Mouse (Mus musculus): ENCODE data around the gene Prepl. TPM values are rescaled to one million over a fixed set of nuclear protein-coding genes. Genes with fewer than 3 reads are reported as not detected.

Gene Prepl
- polyA plus RNA-seq, 1 experiment from 2014 or later: 118 TPM

- Histone ChIP-seq H3K27me3 (replicated peaks) (no peaks in the 10 kb centered on the region), H3K36me3 (replicated peaks) (peaks cover 37% of the 10 kb centered on the region), H3K4me2 (no peak overlapping the region), H3K4me3 (no peak overlapping the region), H3K9me3 (no peaks in the 10 kb centered on the region), H3K4me1 (no peaks in the 10 kb centered on the region), H3K9ac (no peak overlapping the region), H3K27ac (no peak overlapping the region)
- ATAC-seq (replicated peaks): no peak
- WGBS: 89% methylated on average over 7 of the region's 7 CpGs
These were observed 26.5 kb downstream of the Prepl start for GRCm38 (mm10) chr17:85063560-85063959.

- Histone ChIP-seq H3K9me3 (no peaks in the 10 kb centered on the region), H3K4me2 (no peak overlapping the region), H3K9ac (no peak overlapping the region), H3K27ac (no peak overlapping the region), H3K36me3 (replicated peaks) (peaks cover 10% of the 10 kb centered on the region; the same call in 1 of the 2 replicates), H3K27me3 (replicated peaks) (no peaks in the 10 kb centered on the region), H3K4me3 (no peak overlapping the region), H3K4me1 (no peaks in the 10 kb centered on the region)
- 90% methylated on average over 6 of the region's 6 CpGs for WGBS
- no peak for ATAC-seq (replicated peaks)
These were observed 30.9 kb downstream of the Prepl start for GRCm38 (mm10) chr17:85059136-85059535.

DNA sequence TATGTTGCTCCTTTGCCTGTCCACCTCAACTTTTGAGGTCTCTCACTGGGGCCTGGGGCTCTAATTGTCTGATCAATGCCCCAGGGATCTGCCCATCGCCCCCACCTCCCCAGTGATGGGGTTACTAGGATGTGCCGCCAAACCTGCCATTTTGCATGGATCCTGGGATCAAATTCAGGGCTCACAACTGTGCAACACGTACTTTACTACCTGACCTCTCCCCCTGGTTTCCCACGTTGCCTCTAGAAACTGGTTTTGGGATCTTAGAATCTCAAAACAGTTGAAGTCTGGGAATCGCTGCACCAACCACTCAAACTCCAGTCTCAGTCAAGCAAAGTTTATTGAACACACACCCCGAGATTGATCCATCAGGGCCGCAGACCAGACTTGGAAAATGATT, 31.8 kb downstream of the Prepl start:
- Histone ChIP-seq H3K4me3 (no peak overlapping the region), H3K9me3 (no peaks in the 10 kb centered on the region), H3K9ac (no peak overlapping the region), H3K27me3 (replicated peaks) (no peaks in the 10 kb centered on the region), H3K4me1 (no peaks in the 10 kb centered on the region), H3K27ac (no peak overlapping the region), H3K4me2 (no peak overlapping the region), H3K36me3 (replicated peaks) (0 out of 2 replicates have a peak, but pooled peaks cover 3% of the 10 kb centered on the region)
- ATAC-seq (replicated peaks): no peak
- 86% methylated on average over 7 of the region's 7 CpGs for WGBS

- Histone ChIP-seq H3K27me3 (replicated peaks) (no peaks in the 10 kb centered on the region), H3K9ac (no peak overlapping the region), H3K4me1 (no peaks in the 10 kb centered on the region), H3K4me3 (no peak overlapping the region), H3K4me2 (no peak overlapping the region), H3K27ac (no peak overlapping the region), H3K9me3 (no peaks in the 10 kb centered on the region), H3K36me3 (replicated peaks) (no peaks in the 10 kb centered on the region)
- ATAC-seq (replicated peaks): no peak
- 97% methylated on average over 5 of the region's 5 CpGs for WGBS
These were observed 41.7 kb downstream of the Prepl start for GRCm38 (mm10) chr17:85048379-85048778.

DNA sequence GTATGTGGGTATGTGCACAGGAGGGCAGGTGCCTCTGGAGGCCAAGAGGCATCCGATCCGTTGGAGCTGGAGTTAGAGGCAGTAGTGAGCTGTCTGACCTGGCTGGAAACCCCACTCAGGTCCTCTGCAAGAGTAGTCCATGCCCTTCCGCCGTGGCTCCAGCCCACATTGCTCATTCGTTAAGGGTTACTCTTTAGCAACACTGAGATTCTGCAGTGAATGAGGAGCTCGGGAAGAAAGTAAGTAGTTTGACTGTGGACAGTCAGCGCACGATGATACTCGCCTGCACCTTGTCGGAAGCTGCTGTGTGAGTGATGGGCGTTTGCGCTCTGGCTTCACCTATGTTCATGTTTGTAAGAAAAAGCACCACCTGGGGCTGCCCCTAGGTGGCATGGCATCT, 44.9 kb downstream of the Prepl start:
- H3K4me1 ChIP-seq: no peaks in the 10 kb centered on the region
- WGBS: 88% methylated on average over 12 of the region's 12 CpGs
- H3K27me3 ChIP-seq (replicated peaks): no peaks in the 10 kb centered on the region
- H3K36me3 ChIP-seq (replicated peaks): no peaks in the 10 kb centered on the region
- no peak overlapping the region for H3K9ac ChIP-seq
- no peak overlapping the region for H3K4me3 ChIP-seq
- no peaks in the 10 kb centered on the region for H3K9me3 ChIP-seq
- H3K4me2 ChIP-seq: no peak overlapping the region
- no peak overlapping the region for H3K27ac ChIP-seq
- no peak for ATAC-seq (replicated peaks)

- Histone ChIP-seq H3K4me1 (no peaks in the 10 kb centered on the region), H3K27ac (no peak overlapping the region), H3K36me3 (replicated peaks) (no peaks in the 10 kb centered on the region), H3K9me3 (no peaks in the 10 kb centered on the region), H3K27me3 (replicated peaks) (no peaks in the 10 kb centered on the region), H3K9ac (no peak overlapping the region), H3K4me3 (no peak overlapping the region), H3K4me2 (no peak overlapping the region)
- ATAC-seq (replicated peaks): no peak
- WGBS: 95% methylated on average over 5 of the region's 5 CpGs
These were observed 45.6 kb downstream of the Prepl start for GRCm38 (mm10) chr17:85044466-85044865.

DNA sequence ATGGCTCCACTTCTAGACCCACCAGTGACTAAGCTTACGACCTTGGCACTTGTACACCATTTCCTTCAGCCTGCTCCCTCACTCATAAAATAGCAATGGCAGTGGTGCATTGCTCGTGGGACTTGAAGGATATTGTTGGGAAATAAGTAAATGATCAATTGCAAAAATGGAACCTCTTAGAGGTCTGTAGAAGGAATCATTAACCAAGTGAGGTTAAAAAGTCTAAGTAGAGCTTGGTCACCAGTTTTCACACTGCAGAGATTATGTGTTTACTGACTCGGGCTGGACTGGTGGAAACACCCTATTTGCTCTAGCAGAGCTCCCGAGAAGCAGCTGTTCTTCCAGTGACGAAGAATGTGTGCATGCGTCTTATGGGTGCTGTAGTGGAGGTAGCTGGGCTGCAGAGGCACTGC, 46.6 kb downstream of the Prepl start:
- Histone ChIP-seq H3K36me3 (replicated peaks) (no peaks in the 10 kb centered on the region), H3K9ac (no peak overlapping the region), H3K4me3 (no peak overlapping the region), H3K4me1 (no peaks in the 10 kb centered on the region), H3K27ac (no peak overlapping the region), H3K9me3 (no peaks in the 10 kb centered on the region), H3K27me3 (replicated peaks) (no peaks in the 10 kb centered on the region), H3K4me2 (no peak overlapping the region)
- ATAC-seq (replicated peaks): no peak
- WGBS: 87% methylated on average over 6 of the region's 6 CpGs

DNA sequence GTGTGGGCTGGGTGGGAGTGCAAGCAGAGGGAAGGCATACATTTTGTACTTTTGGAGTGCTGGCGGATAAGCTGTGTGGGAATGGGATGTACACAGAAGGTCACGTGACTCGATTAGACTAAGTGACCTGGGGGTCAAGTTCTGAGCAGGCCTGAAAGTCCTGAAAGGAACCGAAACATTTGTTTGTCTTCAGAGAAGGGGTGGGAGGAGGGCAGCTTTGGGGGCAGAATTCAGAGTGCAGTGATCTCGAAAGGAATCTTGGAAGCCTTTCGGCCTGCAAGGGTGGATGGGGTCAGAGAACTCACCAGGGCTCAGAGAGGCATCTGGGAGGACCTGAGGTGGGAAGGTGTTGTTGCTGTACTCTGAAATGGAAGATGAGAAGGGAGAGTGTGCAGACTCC, 47.6 kb downstream of the Prepl start:
- WGBS: 67% methylated on average over 6 of the region's 6 CpGs
- Histone ChIP-seq H3K4me2 (no peak overlapping the region), H3K4me1 (no peaks in the 10 kb centered on the region), H3K27me3 (replicated peaks) (no peaks in the 10 kb centered on the region), H3K27ac (no peak overlapping the region), H3K4me3 (no peak overlapping the region), H3K36me3 (replicated peaks) (no peaks in the 10 kb centered on the region), H3K9ac (no peak overlapping the region), H3K9me3 (no peaks in the 10 kb centered on the region)
- no peak for ATAC-seq (replicated peaks)

- 81% methylated on average over 7 of the region's 7 CpGs for WGBS
These were observed 49.1 kb downstream of the Prepl start for GRCm38 (mm10) chr17:85040913-85041312.

DNA sequence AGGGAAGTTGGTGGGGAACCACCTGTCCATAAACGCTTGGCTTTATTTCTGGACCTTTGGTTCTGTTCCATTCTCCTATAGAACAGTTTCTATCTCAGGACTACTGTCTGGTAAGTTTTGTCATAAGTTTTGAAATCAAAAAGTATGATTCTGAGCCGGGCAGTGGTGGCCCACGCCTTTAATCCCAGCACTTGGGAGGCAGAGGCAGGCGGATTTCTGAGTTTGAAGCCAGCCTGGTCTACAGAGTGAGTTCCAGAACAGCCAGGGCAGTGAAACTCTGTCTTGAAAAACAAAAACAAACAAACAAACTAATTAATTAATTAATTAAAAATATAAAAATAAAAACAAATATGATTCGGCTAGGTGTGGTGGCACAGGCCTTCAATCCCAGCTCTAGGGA, 51.3 kb downstream of the Prepl start:
- ATAC-seq (replicated peaks): no peak
- Histone ChIP-seq H3K36me3 (replicated peaks) (no peaks in the 10 kb centered on the region), H3K4me1 (no peaks in the 10 kb centered on the region), H3K9ac (no peak overlapping the region), H3K4me2 (no peak overlapping the region), H3K27ac (no peak overlapping the region), H3K9me3 (no peaks in the 10 kb centered on the region), H3K27me3 (replicated peaks) (no peaks in the 10 kb centered on the region), H3K4me3 (no peak overlapping the region)
- 94% methylated on average over 5 of the region's 5 CpGs for WGBS

More at GRCm38 (mm10) chr17:85040913-85041312, 49.1 kb downstream of the Prepl start:
- Histone ChIP-seq H3K4me3 (no peak overlapping the region), H3K4me2 (no peak overlapping the region), H3K27me3 (replicated peaks) (no peaks in the 10 kb centered on the region), H3K36me3 (replicated peaks) (no peaks in the 10 kb centered on the region), H3K4me1 (no peaks in the 10 kb centered on the region), H3K9me3 (no peaks in the 10 kb centered on the region), H3K27ac (no peak overlapping the region), H3K9ac (no peak overlapping the region)
- no peak for ATAC-seq (replicated peaks)

DNA sequence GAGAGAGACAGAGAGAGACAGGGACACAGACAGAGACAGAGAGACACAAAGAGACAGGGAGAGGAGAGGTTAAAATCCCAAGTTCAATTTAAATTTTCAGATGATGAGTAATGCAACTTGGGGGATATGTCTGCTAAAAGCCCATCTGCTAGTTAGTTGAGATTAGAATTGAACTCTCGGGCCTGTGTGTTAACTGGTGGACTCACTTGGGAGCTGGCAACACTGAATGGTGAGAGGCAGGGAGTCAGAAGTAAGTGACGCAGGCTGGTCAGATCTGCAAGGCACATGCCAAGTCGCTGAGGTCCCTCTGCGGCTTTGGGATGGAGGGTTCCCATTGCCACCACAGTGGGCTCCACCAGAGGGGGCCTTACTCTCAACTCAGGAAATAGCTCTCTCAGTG, 51.7 kb downstream of the Prepl start:
- no peak overlapping the region for H3K27ac ChIP-seq
- no peak overlapping the region for H3K4me3 ChIP-seq
- no peaks in the 10 kb centered on the region for H3K27me3 ChIP-seq (replicated peaks)
- H3K36me3 ChIP-seq (replicated peaks): no peaks in the 10 kb centered on the region
- H3K4me2 ChIP-seq: no peak overlapping the region
- H3K9ac ChIP-seq: no peak overlapping the region
- 87% methylated on average over 4 of the region's 4 CpGs for WGBS
- H3K4me1 ChIP-seq: no peaks in the 10 kb centered on the region
- ATAC-seq (replicated peaks): no peak
- no peaks in the 10 kb centered on the region for H3K9me3 ChIP-seq

DNA sequence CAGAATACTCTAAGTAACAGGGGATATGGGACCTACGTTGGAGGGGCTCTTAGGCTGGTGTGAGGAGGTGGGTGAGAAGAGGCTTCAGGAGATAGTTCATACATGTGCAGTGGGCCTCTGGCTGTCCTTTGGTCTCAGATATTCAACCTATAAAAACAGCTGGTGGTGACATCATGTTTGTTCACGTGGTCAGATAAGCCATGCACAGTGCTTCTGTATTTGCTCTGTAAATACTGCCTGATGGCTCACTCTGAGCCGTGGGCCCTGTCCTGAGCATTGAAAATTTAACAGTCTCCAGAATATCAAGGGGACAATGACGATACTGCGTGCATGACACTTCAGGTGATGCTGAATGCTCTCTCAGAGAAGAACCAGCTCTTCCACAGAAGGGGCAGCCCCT, 52.2 kb downstream of the Prepl start:
- no peak for ATAC-seq (replicated peaks)
- Histone ChIP-seq H3K9ac (no peak overlapping the region), H3K27ac (no peak overlapping the region), H3K4me2 (no peak overlapping the region), H3K9me3 (no peaks in the 10 kb centered on the region), H3K27me3 (replicated peaks) (no peaks in the 10 kb centered on the region), H3K4me1 (no peaks in the 10 kb centered on the region), H3K36me3 (replicated peaks) (no peaks in the 10 kb centered on the region), H3K4me3 (no peak overlapping the region)
- 87% methylated on average over 5 of the region's 5 CpGs for WGBS

GRCm38 (mm10) chr17:85034068-85034467, 56.0 kb downstream of the Prepl start:
- H3K4me1 ChIP-seq: no peaks in the 10 kb centered on the region
- H3K9me3 ChIP-seq: no peaks in the 10 kb centered on the region
- H3K36me3 ChIP-seq (replicated peaks): no peaks in the 10 kb centered on the region
- no peak overlapping the region for H3K9ac ChIP-seq
- WGBS: 59% methylated on average over 11 of the region's 11 CpGs
- H3K4me2 ChIP-seq: no peak overlapping the region
- ATAC-seq (replicated peaks): 0 out of 2 replicates have a peak, but pooled peaks have one; percentile 42
- H3K4me3 ChIP-seq: no peak overlapping the region
- no peak overlapping the region for H3K27ac ChIP-seq
- H3K27me3 ChIP-seq (replicated peaks): no peaks in the 10 kb centered on the region

All from midbrain, embryonic 15.5 days (tissue).